Mouse (Mus musculus) CH12.LX (cell line): ENCODE results near the gene Socs2. TPM values are rescaled to one million over a fixed set of nuclear protein-coding genes. Genes with fewer than 3 reads are reported as not detected.

ENCODE experiments used
- DNase-seq: peaks from one replicate; pipeline ENCODE4 v3.0.0-alpha.2; 2013; ENCODE audit errors: extremely low read depth
- H3K27ac ChIP-seq: 2 replicates; pipeline ENCODE4 v1.5.1; 2012; ENCODE audit warnings: low read depth, mild to moderate bottlenecking, control low read depth, moderate library complexity; ENCODE audit not compliant: insufficient read depth
- H3K27me3 ChIP-seq: replicated peaks from 2 replicates; pipeline ENCODE3; 2012; ENCODE audit warnings: inconsistent platforms
- H3K36me3 ChIP-seq, 2 experiments: replicated peaks in 1 of 2; 2 replicates each; pipeline versions ENCODE3 to v1.6.1; 2012; ENCODE audit warnings: inconsistent platforms in 1 of 2, low read length in 1 of 2, mild to moderate bottlenecking in 1 of 2, mixed read lengths in 1 of 2, moderate library complexity in 1 of 2; ENCODE audit not compliant: control insufficient read depth in 1 of 2, insufficient read depth in 1 of 2
- H3K4me1 ChIP-seq, 2 experiments: 2 replicates each; pipeline ENCODE4 v1.6.1; 2012; ENCODE audit warnings: inconsistent platforms in 1 of 2, moderate library complexity in 1 of 2; ENCODE audit not compliant: insufficient read depth in 2 of 2, control insufficient read depth in 1 of 2
- H3K4me2 ChIP-seq: 2 replicates; pipeline ENCODE4 v1.6.1; 2012; ENCODE audit warnings: low read depth, mild to moderate bottlenecking, control low read depth; ENCODE audit not compliant: poor library complexity, insufficient read depth, severe bottlenecking
- H3K4me3 ChIP-seq, 3 experiments: fragments of 150-350 bp in 1 of 3; sonication (generic) in 1 of 3; replicated peaks in 1 of 3; 2 replicates each; pipeline versions ENCODE3 to v1.5.1; 2011 to 2012; ENCODE audit warnings: low read depth in 2 of 3, low read length in 2 of 3, mild to moderate bottlenecking in 2 of 3, moderate library complexity in 2 of 3, control low read depth in 1 of 3, improper control_type of control experiment in 1 of 3, inconsistent platforms in 1 of 3, mixed read lengths in 1 of 3; ENCODE audit not compliant: poor library complexity in 1 of 3
- H3K79me2 ChIP-seq: replicated peaks from 2 replicates; pipeline ENCODE4 v1.6.1; 2012; ENCODE audit warnings: mild to moderate bottlenecking, moderate library complexity; ENCODE audit not compliant: control insufficient read depth, poor library complexity, insufficient read depth, severe bottlenecking; ENCODE audit errors: extremely low read depth
- H3K9ac ChIP-seq: 2 replicates; pipeline ENCODE4 v1.6.1; 2012; ENCODE audit warnings: low read depth, mild to moderate bottlenecking, control low read depth, moderate library complexity; ENCODE audit not compliant: insufficient read depth
- H3K9me3 ChIP-seq: replicated peaks from 2 replicates; pipeline ENCODE3; 2012; ENCODE audit warnings: low read length, inconsistent platforms, mixed read lengths
- BHLHE40 ChIP-seq: IDR thresholded peaks from 2 replicates; pipeline ENCODE4 v1.6.1; 2011; ENCODE audit warnings: mild to moderate bottlenecking, low read depth, low read length, improper control_type of control experiment
- EP300 ChIP-seq: IDR thresholded peaks from 2 replicates; pipeline ENCODE4 v1.6.1; 2011; ENCODE audit warnings: low read length, improper control_type of control experiment
- JUN ChIP-seq: IDR thresholded peaks from 2 replicates; pipeline ENCODE4 v1.6.1; 2011; ENCODE audit warnings: low read depth, mild to moderate bottlenecking, low read length, improper control_type of control experiment, moderate library complexity; ENCODE audit not compliant: insufficient read depth
- JUND ChIP-seq: conservative IDR thresholded peaks from 2 replicates; pipeline ENCODE4 v1.6.1; 2011; ENCODE audit warnings: low read depth, low read length, improper control_type of control experiment
- MAX ChIP-seq: IDR thresholded peaks from 2 replicates; pipeline ENCODE4 v1.6.1; 2011; ENCODE audit warnings: low read length, improper control_type of control experiment
- MYC ChIP-seq: IDR thresholded peaks from 2 replicates; pipeline ENCODE4 v1.6.1; 2011; ENCODE audit warnings: low read depth, mild to moderate bottlenecking, improper control_type of control experiment, low read length
- NELFE ChIP-seq: IDR thresholded peaks from 2 replicates; pipeline ENCODE4 v1.6.1; 2011; ENCODE audit warnings: low read depth, low read length, improper control_type of control experiment
- NRF1 ChIP-seq: IDR thresholded peaks from 2 replicates; pipeline ENCODE4 v1.6.1; 2014; ENCODE audit warnings: low read depth, mild to moderate bottlenecking, inconsistent platforms, low read length, improper control_type of control experiment, moderate library complexity
- PAX5 ChIP-seq: IDR thresholded peaks from 2 replicates; pipeline ENCODE4 v1.6.1; 2012; ENCODE audit warnings: low read length, inconsistent platforms, mixed read lengths
- POLR2A ChIP-seq: IDR thresholded peaks from 2 replicates; pipeline ENCODE4 v1.6.1; 2011; ENCODE audit warnings: low read depth, mild to moderate bottlenecking, improper control_type of control experiment, low read length
- POLR2AphosphoS2 ChIP-seq: IDR thresholded peaks from 2 replicates; pipeline ENCODE4 v1.6.1; 2011; ENCODE audit warnings: low read depth, low read length, improper control_type of control experiment
- RAD21 ChIP-seq: IDR thresholded peaks from 2 replicates; pipeline ENCODE4 v1.6.1; 2011; ENCODE audit warnings: low read depth, mild to moderate bottlenecking, low read length, improper control_type of control experiment, moderate library complexity
- SIN3A ChIP-seq: IDR thresholded peaks from 2 replicates; pipeline ENCODE4 v1.6.1; 2012; ENCODE audit warnings: low read length, improper control_type of control experiment, inconsistent platforms
- USF1 ChIP-seq: IDR thresholded peaks from 2 replicates; pipeline ENCODE4 v1.6.1; 2014; ENCODE audit warnings: low read depth, mild to moderate bottlenecking, inconsistent platforms, low read length, improper control_type of control experiment
- USF2 ChIP-seq: conservative IDR thresholded peaks from 2 replicates; pipeline ENCODE4 v1.6.1; 2011; ENCODE audit warnings: low read depth, low read length, improper control_type of control experiment
- ZMIZ1 ChIP-seq: IDR thresholded peaks from 2 replicates; pipeline ENCODE4 v1.6.1; 2012; ENCODE audit warnings: low read depth, mild to moderate bottlenecking, inconsistent platforms, low read length, improper control_type of control experiment
- dilution Hi-C: fragments of 300-500 bp; cut with MboI; formaldehyde crosslinking; loops from 2 replicates; pipeline ENCODE4 v1.14.3; 2020; ENCODE audit warnings: low sequenced_read_pairs; ENCODE audit not compliant: extremely low pct_unique_long_range_greater_than_20kb, extremely low pct_ligation_motif_present
- in situ Hi-C: fragments of 300-500 bp; cut with MboI; formaldehyde crosslinking; loops from 3 replicates; pipeline ENCODE4 v1.14.3; 2019; ENCODE audit warnings: low sequenced_read_pairs, low pct_ligation_motif_present, low pct_unique_long_range_greater_than_20kb, mixed read lengths
- polyA plus RNA-seq: library from polyadenylated mRNA; unstranded; fragments of >175 nt; gene quantifications from 2 replicates; pipeline ENCODE4 v1.2.1, GENCODE M21; 2012; ENCODE audit warnings: low read depth; ENCODE audit not compliant: insufficient read length
- total RNA-seq, 2 experiments: library from RNA; depleted of rRNA; stranded (reverse); fragments of 300-350 nt in 1 of 2; fragments of >200 nt in 1 of 2; gene quantifications; 2 replicates each; pipeline ENCODE4 v1.2.3; 2012 to 2014

Gene Socs2
- total and polyA plus RNA-seq, 3 experiments = 7.8 to 16.3 (median 15.7) TPM

- Histone ChIP-seq H3K9me3 (no peaks in the 10 kb centered on the region), H3K4me1 (no peaks in the 10 kb centered on the region), H3K27ac (no peak overlapping the region), H3K36me3 (no peaks in the 10 kb centered on the region), H3K79me2 (no peaks in the 10 kb centered on the region), H3K27me3 (no peaks in the 10 kb centered on the region), H3K4me2 (no peak overlapping the region), H3K9ac (no peak overlapping the region), H3K4me3 (no peak overlapping the region)
- TF ChIP-seq POLR2A (no peak), PAX5 (no peak), NRF1 (no peak), EP300 (no peak), JUND (no peak), BHLHE40 (no peak), USF2 (no peak), MYC (no peak)
- DNase-seq = no peak
- in situ Hi-C loops (no loop called here), dilution Hi-C loops (no loop called here)
These were observed 13.3 kb upstream of the Socs2 start for GRCm38 (mm10) chr10:95430271-95430670.

- Histone ChIP-seq H3K4me3 (no peak overlapping the region), H3K27ac (no peak overlapping the region), H3K4me1 (no peaks in the 10 kb centered on the region), H3K9me3 (no peaks in the 10 kb centered on the region), H3K36me3 (no peaks in the 10 kb centered on the region), H3K9ac (no peak overlapping the region), H3K79me2 (no peaks in the 10 kb centered on the region), H3K4me2 (no peak overlapping the region), H3K27me3 (no peaks in the 10 kb centered on the region)
- dilution Hi-C loops (no loop called here), in situ Hi-C loops (loop anchor here (10.0 kb wide), 1 partner anchor 334 kb away; no protein-coding TSS in a partner anchor)
- no peak for DNase-seq
- TF ChIP-seq SIN3A (no peak), ZMIZ1 (no peak)
These were observed 12.1 kb upstream of the Socs2 start for GRCm38 (mm10) chr10:95429111-95429510.

- H3K27me3 ChIP-seq = no peaks in the 10 kb centered on the region
- H3K4me1 ChIP-seq = no peaks in the 10 kb centered on the region
- no peaks in the 10 kb centered on the region for H3K9me3 ChIP-seq
- H3K27ac ChIP-seq = no peak overlapping the region
- no peak for DNase-seq
- H3K36me3 ChIP-seq = no peaks in the 10 kb centered on the region
- H3K4me3 ChIP-seq = no peak overlapping the region
- in situ Hi-C loops = loop anchor here (10.0 kb wide), 1 partner anchor 332 kb away; no protein-coding TSS in a partner anchor
- H3K79me2 ChIP-seq = no peaks in the 10 kb centered on the region
- TF ChIP-seq MAX (no peak), NELFE (no peak), PAX5 (no peak), RAD21 (no peak), POLR2AphosphoS2 (no peak), USF2 (no peak), JUN (no peak), USF1 (no peak)
- TF ChIP-seq, all 38 proteins: peak for 0
- H3K4me2 ChIP-seq = no peak overlapping the region
- dilution Hi-C loops = no loop called here
- H3K9ac ChIP-seq = no peak overlapping the region
These were observed 9.5 kb upstream of the Socs2 start for GRCm38 (mm10) chr10:95426207-95427115.
